Mouse (Mus musculus) olfactory bulb, adult 2 months (tissue): Measurements from ENCODE around the gene Atp13a3. TPM values are rescaled to one million over a fixed set of nuclear protein-coding genes. Genes with fewer than 3 reads are reported as not detected.

Experiments
- H3K27ac ChIP-seq: fragments of 200-500 bp; 2 replicates; pipeline ENCODE4 v1.5.1; 2012; ENCODE audit warnings: low read depth, low read length; ENCODE audit not compliant: insufficient read depth
- H3K4me1 ChIP-seq: fragments of 200-500 bp; 2 replicates; pipeline ENCODE4 v1.6.1; 2012; ENCODE audit warnings: low read length; ENCODE audit not compliant: control insufficient read depth, insufficient read depth
- H3K4me3 ChIP-seq: fragments of 200-500 bp; 2 replicates; pipeline ENCODE4 v1.5.1; 2012; ENCODE audit warnings: mild to moderate bottlenecking, low read depth, low read length, moderate library complexity; ENCODE audit not compliant: insufficient read depth
- CTCF ChIP-seq: fragments of 200-500 bp; IDR thresholded peaks from 2 replicates; pipeline ENCODE4 v1.5.1; 2012; ENCODE audit warnings: low read depth, mild to moderate bottlenecking, low read length, moderate library complexity; ENCODE audit not compliant: insufficient read depth
- POLR2A ChIP-seq: fragments of 200-500 bp; IDR thresholded peaks from 2 replicates; pipeline ENCODE4 v1.6.1; 2012; ENCODE audit warnings: mild to moderate bottlenecking, low read depth, low read length, moderate library complexity; ENCODE audit not compliant: insufficient read depth
- WGBS: fragments of 180-500 bp; shearing (Covaris S2); methylation state at CpG from one replicate; pipeline ENCODE4 v1.1.7; 2018; 5-methylcytosine and 5-hydroxymethylcytosine counted together
- polyA plus RNA-seq: library from polyadenylated mRNA; stranded (reverse); fragments of >200 nt; gene quantifications from 2 replicates; pipeline ENCODE4 v1.2.4, GENCODE M21; 2012; ENCODE audit warnings: low replicate concordance; ENCODE audit not compliant: missing spikeins, insufficient read depth, insufficient read length

Atp13a3 gene
- polyA plus RNA-seq, 1 experiment, result 284 TPM

GRCm38 (mm10) chr16:30299711-30300277 lies 106.0 kb downstream of the Atp13a3 start:
- Histone ChIP-seq H3K4me1 (no peaks in the 10 kb centered on the region), H3K27ac (no peak overlapping the region), H3K4me3 (no peak overlapping the region)
- WGBS, result 82% methylated on average over 10 of the region's 10 CpGs
- TF ChIP-seq POLR2A (no peak), CTCF (no peak)

GRCm38 (mm10) chr16:30297450-30297849 lies 108.3 kb downstream of the Atp13a3 start:
- Histone ChIP-seq H3K4me1 (no peaks in the 10 kb centered on the region), H3K27ac (no peak overlapping the region), H3K4me3 (no peak overlapping the region)
- WGBS, result 90% methylated on average over 7 of the region's 7 CpGs
- TF ChIP-seq POLR2A (no peak), CTCF (no peak)

GRCm38 (mm10) chr16:30296601-30297275 lies 109.0 kb downstream of the Atp13a3 start:
- TF ChIP-seq POLR2A, result no peak
- TF ChIP-seq CTCF, result no peak
- Histone ChIP-seq H3K27ac (no peak overlapping the region), H3K4me3 (no peak overlapping the region), H3K4me1 (no peaks in the 10 kb centered on the region)
- 96% methylated on average over 11 of the region's 11 CpGs for WGBS

GRCm38 (mm10) chr16:30295106-30295505 lies 110.7 kb downstream of the Atp13a3 start:
- 91% methylated on average over 7 of the region's 7 CpGs for WGBS

GRCm38 (mm10) chr16:30290436-30290835 lies 115.3 kb downstream of the Atp13a3 start:
- 80% methylated on average over 6 of the region's 6 CpGs for WGBS
- TF ChIP-seq CTCF (no peak), POLR2A (no peak)

More at GRCm38 (mm10) chr16:30295106-30295505, 110.7 kb downstream of the Atp13a3 start:
- TF ChIP-seq CTCF (no peak), POLR2A (no peak)
- Histone ChIP-seq H3K4me3 (no peak overlapping the region), H3K27ac (no peak overlapping the region), H3K4me1 (no peaks in the 10 kb centered on the region)

GRCm38 (mm10) chr16:30285701-30286100 lies 120.1 kb downstream of the Atp13a3 start:
- no peak for TF ChIP-seq POLR2A
- no peak for TF ChIP-seq CTCF
- 74% methylated on average over 4 of the region's 4 CpGs for WGBS
- H3K4me1 ChIP-seq, result peaks cover 20% of the 10 kb centered on the region

More at GRCm38 (mm10) chr16:30290436-30290835, 115.3 kb downstream of the Atp13a3 start:
- Histone ChIP-seq H3K27ac (no peak overlapping the region), H3K4me3 (no peak overlapping the region), H3K4me1 (no peaks in the 10 kb centered on the region)

GRCm38 (mm10) chr16:30283743-30284337 lies 121.9 kb downstream of the Atp13a3 start:
- TF ChIP-seq CTCF (no peak; the same call in 1 of the 2 replicates), POLR2A (no peak)
- Histone ChIP-seq H3K27ac (no peak overlapping the region), H3K4me3 (no peak overlapping the region), H3K4me1 (peaks cover 20% of the 10 kb centered on the region)
- 3% methylated on average over 15 of the region's 15 CpGs for WGBS

More at GRCm38 (mm10) chr16:30285701-30286100, 120.1 kb downstream of the Atp13a3 start:
- Histone ChIP-seq H3K27ac (no peak overlapping the region), H3K4me3 (no peak overlapping the region)

GRCm38 (mm10) chr16:30282844-30283495 lies 122.8 kb downstream of the Atp13a3 start, which contains the start of gene Lrrc15:
Lrrc15 (minus strand) TSS chr16:30283256.
- no peak within 1 kb of the TSS for H3K4me3 ChIP-seq
- TF ChIP-seq POLR2A (no peak), CTCF (no peak)
- peaks cover 25% of the 10 kb centered on the region for H3K4me1 ChIP-seq
- no peak within 1 kb of the TSS for H3K27ac ChIP-seq
- 15% methylated on average over 34 of the region's 34 CpGs for WGBS

GRCm38 (mm10) chr16:30280676-30281297 lies 125.0 kb downstream of the Atp13a3 start:
- TF ChIP-seq POLR2A (no peak), CTCF (no peak)
- 40% methylated on average over 4 of the region's 4 CpGs for WGBS
- H3K4me3 ChIP-seq, result no peak overlapping the region
- H3K27ac ChIP-seq, result no peak overlapping the region
- H3K4me1 ChIP-seq, result peaks cover 25% of the 10 kb centered on the region
